Mouse (Mus musculus) hindbrain, embryonic 15.5 days (tissue): ENCODE results near the gene Enthd1. TPM values are rescaled to one million over a fixed set of nuclear protein-coding genes. Genes with fewer than 3 reads are reported as not detected.
"Not testable (repeated sequence)": the region's sequence is repeated elsewhere in the genome, so short reads cannot be mapped to it uniquely, and the experiment has no call there.

ENCODE experiments used
- ATAC-seq: fragments of 200-750 bp; cut with Nextera tagmentation; 2 replicates; pipeline ENCODE4 v1.8.0; 2017; ENCODE audit warnings: low read depth, moderate number of reproducible peaks, moderate TSS enrichment; ENCODE audit not compliant: low FRiP score
- H3K27ac ChIP-seq: fragments of 300-500 bp; sonication (generic); replicated peaks from 2 replicates; pipeline ENCODE4 v1.5.1; 2015; ENCODE audit warnings: mild to moderate bottlenecking, inconsistent platforms
- H3K27me3 ChIP-seq: fragments of 300-500 bp; sonication (generic); 2 replicates; pipeline ENCODE4 v1.6.1; 2015; ENCODE audit warnings: control low read depth, inconsistent platforms
- H3K36me3 ChIP-seq: fragments of 300-500 bp; sonication (generic); 2 replicates; pipeline ENCODE4 v1.6.1; 2015; ENCODE audit warnings: control low read depth, inconsistent platforms
- H3K4me1 ChIP-seq: fragments of 300-500 bp; sonication (generic); replicated peaks from 2 replicates; pipeline ENCODE4 v1.6.1; 2015; ENCODE audit warnings: control low read depth, inconsistent platforms
- H3K4me2 ChIP-seq: fragments of 300-500 bp; sonication (generic); 2 replicates; pipeline ENCODE4 v1.6.1; 2015; ENCODE audit warnings: moderate library complexity, mild to moderate bottlenecking, inconsistent platforms
- H3K4me3 ChIP-seq: fragments of 300-500 bp; sonication (generic); 2 replicates; pipeline ENCODE4 v1.5.1; 2015; ENCODE audit warnings: mild to moderate bottlenecking, inconsistent platforms
- H3K9ac ChIP-seq: fragments of 300-500 bp; sonication (generic); 2 replicates; pipeline ENCODE4 v1.6.1; 2015; ENCODE audit warnings: inconsistent platforms
- H3K9me3 ChIP-seq: fragments of 300-500 bp; sonication (generic); 2 replicates; pipeline ENCODE4 v1.6.1; 2016; ENCODE audit warnings: control low read depth, inconsistent platforms
- WGBS: fragments of 180-500 bp; shearing (Covaris S2); methylation state at CpG from one replicate; pipeline ENCODE4 v1.1.7; 2015; 5-methylcytosine and 5-hydroxymethylcytosine counted together
- polyA plus RNA-seq: library from polyadenylated mRNA; unstranded; fragments of >200 nt; fragmentation: Nextera tagmentation; extraction: Ambion mirVana; gene quantifications from 2 replicates; pipeline ENCODE4 v1.2.1, GENCODE M21; 2015

Gene Enthd1
- polyA plus RNA-seq, 1 experiment from 2014 or later: not detected

GRCm38 (mm10) chr15:80529955-80530869 lies 34.7 kb downstream of the Enthd1 start:
- Histone ChIP-seq H3K4me3 (no peak overlapping the region), H3K4me1 (peaks cover 14% of the 10 kb centered on the region), H3K9me3 (no peaks in the 10 kb centered on the region), H3K9ac (0 out of 2 replicates have a peak overlapping the region, but pooled peaks have one; percentile 28), H3K4me2 (peak overlapping the region; percentile 35), H3K27me3 (no peaks in the 10 kb centered on the region; the same call in 1 of the 2 replicates), H3K36me3 (no peaks in the 10 kb centered on the region), H3K27ac (peak overlapping the region; percentile 67)
- ATAC-seq: peak; percentile 63; the same call in 1 of the 2 replicates
- 26% methylated on average over 20 of the region's 20 CpGs for WGBS

- H3K9ac ChIP-seq: no peak overlapping the region
- H3K4me2 ChIP-seq: no peak overlapping the region
- H3K27ac ChIP-seq: no peak overlapping the region
- H3K9me3 ChIP-seq: no peaks in the 10 kb centered on the region
- no peak for ATAC-seq
- peaks cover 16% of the 10 kb centered on the region for H3K4me1 ChIP-seq
- H3K36me3 ChIP-seq: no peaks in the 10 kb centered on the region
- H3K27me3 ChIP-seq: no peaks in the 10 kb centered on the region
- 55% methylated on average over 10 of the region's 10 CpGs for WGBS
- no peak overlapping the region for H3K4me3 ChIP-seq
Measured at GRCm38 (mm10) chr15:80521661-80522388, 43.1 kb downstream of the Enthd1 start.

- Histone ChIP-seq H3K27ac (no peak overlapping the region), H3K27me3 (no peaks in the 10 kb centered on the region), H3K4me1 (peaks cover 16% of the 10 kb centered on the region), H3K9ac (no peak overlapping the region), H3K9me3 (no peaks in the 10 kb centered on the region), H3K4me3 (no peak overlapping the region), H3K36me3 (no peaks in the 10 kb centered on the region), H3K4me2 (no peak overlapping the region)
- ATAC-seq: no peak
- 91% methylated on average over 5 of the region's 5 CpGs for WGBS
Measured at GRCm38 (mm10) chr15:80519931-80520330, 45.0 kb downstream of the Enthd1 start.

GRCm38 (mm10) chr15:80518567-80519223 lies 46.3 kb downstream of the Enthd1 start:
- no peak overlapping the region for H3K4me3 ChIP-seq
- H3K9ac ChIP-seq: no peak overlapping the region
- WGBS: 78% methylated on average over 12 of the region's 12 CpGs
- peak; percentile 27; the same call in 1 of the 2 replicates for ATAC-seq
- H3K9me3 ChIP-seq: no peaks in the 10 kb centered on the region
- peak overlapping the region; percentile 69 for H3K27ac ChIP-seq
- no peak overlapping the region for H3K4me2 ChIP-seq
- H3K36me3 ChIP-seq: no peaks in the 10 kb centered on the region
- peaks cover 16% of the 10 kb centered on the region for H3K4me1 ChIP-seq
- H3K27me3 ChIP-seq: no peaks in the 10 kb centered on the region

DNA sequence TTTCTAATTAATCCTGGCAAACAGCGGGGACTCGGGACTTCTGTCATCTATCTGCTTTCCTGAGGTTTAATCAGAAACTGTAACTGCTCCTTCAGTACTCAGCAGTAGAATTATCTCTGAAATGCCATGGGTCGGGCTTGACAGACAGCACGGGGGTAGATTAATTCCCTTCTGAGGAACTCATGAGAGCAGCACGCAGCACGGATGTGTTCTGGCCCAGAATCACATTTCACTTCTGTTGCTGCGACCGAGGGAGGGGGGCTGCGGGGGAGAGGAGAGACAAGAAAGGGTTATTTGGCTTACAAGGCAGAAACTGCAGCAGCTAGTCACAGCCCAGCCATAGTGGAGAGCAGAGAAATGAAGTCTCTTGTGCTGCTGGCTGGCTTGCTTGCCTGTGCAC lies 47.0 kb downstream of the Enthd1 start:
- Histone ChIP-seq H3K4me2 (peak overlapping the region; percentile 13; the same call in 1 of the 2 replicates), H3K9me3 (no peaks in the 10 kb centered on the region), H3K27me3 (no peaks in the 10 kb centered on the region), H3K9ac (no peak overlapping the region), H3K27ac (peak overlapping the region; percentile 69), H3K36me3 (no peaks in the 10 kb centered on the region), H3K4me1 (peaks cover 16% of the 10 kb centered on the region), H3K4me3 (no peak overlapping the region)
- WGBS: 25% methylated on average over 9 of the region's 9 CpGs
- ATAC-seq: peak; percentile 59; the same call in 1 of the 2 replicates

- Histone ChIP-seq H3K4me1 (peaks cover 20% of the 10 kb centered on the region), H3K36me3 (no peaks in the 10 kb centered on the region), H3K4me2 (no peak overlapping the region), H3K9me3 (no peaks in the 10 kb centered on the region), H3K27ac (no peak overlapping the region), H3K4me3 (no peak overlapping the region), H3K9ac (no peak overlapping the region), H3K27me3 (no peaks in the 10 kb centered on the region)
- WGBS: 89% methylated on average over 3 of the region's 3 CpGs
- ATAC-seq: no peak
Measured at GRCm38 (mm10) chr15:80516525-80516924, 48.4 kb downstream of the Enthd1 start.

DNA sequence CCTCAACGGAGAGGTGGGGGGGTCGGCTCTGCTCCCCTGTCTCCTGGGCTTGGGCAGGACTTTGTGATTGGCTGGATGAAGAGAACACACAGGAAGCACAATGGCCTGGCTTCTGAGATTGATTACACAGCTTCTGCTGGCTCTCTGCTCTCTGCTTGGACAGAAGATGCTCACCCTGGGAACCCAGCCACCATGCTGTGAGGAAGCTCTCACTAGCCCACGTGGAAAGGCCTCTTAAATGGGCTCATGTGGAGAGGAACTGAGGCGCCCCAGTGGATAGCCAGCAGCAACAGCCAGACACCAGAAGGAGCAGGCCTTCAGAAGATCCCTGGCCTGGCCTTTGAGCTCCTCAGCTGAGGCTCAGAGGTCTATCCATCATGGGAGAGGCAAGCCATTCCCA lies 59.9 kb downstream of the Enthd1 start:
- ATAC-seq: no peak
- H3K4me3 ChIP-seq: no peak overlapping the region
- H3K27me3 ChIP-seq: no peaks in the 10 kb centered on the region
- no peaks in the 10 kb centered on the region for H3K9me3 ChIP-seq
- no peak overlapping the region for H3K9ac ChIP-seq
- H3K4me2 ChIP-seq: no peak overlapping the region
- H3K4me1 ChIP-seq: 0 out of 2 replicates have a peak, but pooled peaks cover 4% of the 10 kb centered on the region
- no peak overlapping the region for H3K27ac ChIP-seq
- no peaks in the 10 kb centered on the region for H3K36me3 ChIP-seq
- 8% methylated on average over 4 of the region's 4 CpGs for WGBS

- H3K4me3 ChIP-seq, ATAC-seq, H3K9ac ChIP-seq, H3K4me1 ChIP-seq, H3K27ac ChIP-seq, H3K27me3 ChIP-seq, H3K4me2 ChIP-seq, H3K9me3 ChIP-seq, H3K36me3 ChIP-seq: not testable (repeated sequence)
- WGBS: 93% methylated on average over 4 of the region's 4 CpGs
Measured at GRCm38 (mm10) chr15:80503155-80503554, 61.8 kb downstream of the Enthd1 start.

- no peak overlapping the region for H3K4me3 ChIP-seq
- no peaks in the 10 kb centered on the region for H3K36me3 ChIP-seq
- H3K27ac ChIP-seq: no peak overlapping the region
- H3K9me3 ChIP-seq: no peaks in the 10 kb centered on the region
- WGBS: 96% methylated on average over 2 of the region's 2 CpGs
- H3K9ac ChIP-seq: no peak overlapping the region
- H3K27me3 ChIP-seq: no peaks in the 10 kb centered on the region
- H3K4me1 ChIP-seq: 0 out of 2 replicates have a peak, but pooled peaks cover 4% of the 10 kb centered on the region
- H3K4me2 ChIP-seq: no peak overlapping the region
- no peak for ATAC-seq
Measured at GRCm38 (mm10) chr15:80502741-80503140, 62.2 kb downstream of the Enthd1 start.

- Histone ChIP-seq H3K9me3 (no peaks in the 10 kb centered on the region), H3K4me1 (0 out of 2 replicates have a peak, but pooled peaks cover 4% of the 10 kb centered on the region), H3K9ac (no peak overlapping the region), H3K4me3 (no peak overlapping the region), H3K27ac (no peak overlapping the region), H3K4me2 (no peak overlapping the region), H3K27me3 (no peaks in the 10 kb centered on the region), H3K36me3 (no peaks in the 10 kb centered on the region)
- no peak for ATAC-seq
- 88% methylated on average over 21 of the region's 21 CpGs for WGBS
Measured at GRCm38 (mm10) chr15:80501106-80502096, 63.6 kb downstream of the Enthd1 start.

DNA sequence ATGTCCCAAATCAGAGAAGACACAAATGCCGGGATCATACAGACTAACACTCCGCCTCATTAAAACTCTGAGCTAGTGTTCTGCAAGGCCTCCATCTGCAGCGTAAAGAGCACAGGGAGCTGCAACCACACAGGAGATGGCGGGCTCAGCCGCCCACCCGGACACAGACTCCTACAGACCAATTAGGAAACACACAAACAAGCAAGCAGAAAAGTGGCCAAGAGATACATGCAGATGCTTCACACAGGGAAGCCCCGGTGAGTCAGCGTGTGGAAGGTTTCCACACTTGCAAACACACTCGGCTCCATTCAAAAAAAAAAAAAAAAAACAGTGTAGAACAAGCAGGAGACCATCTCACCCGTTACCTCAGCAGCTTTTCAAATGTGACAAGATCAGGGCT lies 64.5 kb downstream of the Enthd1 start:
- Histone ChIP-seq H3K36me3 (no peaks in the 10 kb centered on the region), H3K4me3 (no peak overlapping the region), H3K4me1 (0 out of 2 replicates have a peak, but pooled peaks cover 4% of the 10 kb centered on the region), H3K9ac (no peak overlapping the region), H3K27me3 (no peaks in the 10 kb centered on the region), H3K9me3 (no peaks in the 10 kb centered on the region), H3K27ac (no peak overlapping the region), H3K4me2 (no peak overlapping the region)
- no peak for ATAC-seq
- 64% methylated on average over 10 of the region's 10 CpGs for WGBS
